Mouse (Mus musculus): Measurements from ENCODE around the gene Hist1h4m.
"Not testable (repeated sequence)": the region's sequence is repeated elsewhere in the genome, so short reads cannot be mapped to it uniquely, and the experiment has no call there.

Hist1h4m gene

GRCm38 (mm10) chr13:21811074-21811473 lies 472 bp upstream of the Hist1h4m start:
- not testable (repeated sequence) for DNase-seq (ENCODE audit: low read depth)

- not testable (repeated sequence) for DNase-seq (ENCODE audit: low read depth)
These were observed 546 bp downstream of the Hist1h4m start for GRCm38 (mm10) chr13:21812092-21812491.

- not testable (repeated sequence) for DNase-seq (ENCODE audit: low read depth)
These were observed 8.7 kb downstream of the Hist1h4m start for GRCm38 (mm10) chr13:21820082-21820890.

- DNase-seq (ENCODE audit: low read depth): no peak
These were observed 17.0 kb downstream of the Hist1h4m start for GRCm38 (mm10) chr13:21828511-21828910.

- no peak for DNase-seq (ENCODE audit: low read depth)
These were observed 18.8 kb downstream of the Hist1h4m start for GRCm38 (mm10) chr13:21830344-21830743.

GRCm38 (mm10) chr13:21831418-21832394 lies 20.2 kb downstream of the Hist1h4m start, which contains the start of gene Hist1h4n:
Gene Hist1h4n (minus strand): TSS chr13:21832196.
- not testable (repeated sequence) for DNase-seq (ENCODE audit: low read depth)

GRCm38 (mm10) chr13:21833461-21833860 lies 21.9 kb downstream of the Hist1h4m start, which contains the start of the genes Hist1h2ap and Hist1h2br:
Gene Hist1h2ap (minus strand): TSS chr13:21833507.
Gene Hist1h2br (plus strand): TSS chr13:21833743.
- DNase-seq (ENCODE audit: low read depth): not testable (repeated sequence)

GRCm38 (mm10) chr13:21840508-21840907 lies 29.0 kb downstream of the Hist1h4m start:
- DNase-seq (ENCODE audit: low read depth): not testable (repeated sequence)

GRCm38 (mm10) chr13:21846356-21846755 lies 34.8 kb downstream of the Hist1h4m start:
- not testable (repeated sequence) for DNase-seq (ENCODE audit: low read depth)

- peak; percentile 71 for DNase-seq (ENCODE audit: low read depth)
These were observed 36.3 kb downstream of the Hist1h4m start for GRCm38 (mm10) chr13:21847883-21848282.

- DNase-seq (ENCODE audit: low read depth): not testable (repeated sequence)
These were observed 39.1 kb downstream of the Hist1h4m start for GRCm38 (mm10) chr13:21850696-21851095.

GRCm38 (mm10) chr13:21852215-21852945 lies 40.8 kb downstream of the Hist1h4m start:
- DNase-seq (ENCODE audit: low read depth): no peak

- DNase-seq (ENCODE audit: low read depth): peak; percentile 70
These were observed 43.6 kb downstream of the Hist1h4m start for GRCm38 (mm10) chr13:21855146-21855545.

GRCm38 (mm10) chr13:21855698-21856162 lies 44.2 kb downstream of the Hist1h4m start:
- peak; percentile 76 for DNase-seq (ENCODE audit: low read depth)

- no peak for DNase-seq (ENCODE audit: low read depth)
These were observed 50.1 kb downstream of the Hist1h4m start for GRCm38 (mm10) chr13:21861608-21862007.

All from c-Kit-positive CD71-positive TER-119-negative erythroid progenitor cells, embryonic 14.5 days (primary cell).